Mouse (Mus musculus) CH12.LX (cell line): ENCODE measurements at regions not wholly inside any gene's neighbourhood (a gene's known extent, or its start where the extent isn't known, plus 50 kb on each side); places are given as distances from the start of the nearest gene placed in this dataset.

Experiments
- DNase-seq: peaks from one replicate; pipeline ENCODE4 v3.0.0-alpha.2; 2013; ENCODE audit errors: extremely low read depth
- H3K27ac ChIP-seq: 2 replicates; pipeline ENCODE4 v1.5.1; 2012; ENCODE audit warnings: low read depth, mild to moderate bottlenecking, control low read depth, moderate library complexity; ENCODE audit not compliant: insufficient read depth
- H3K27me3 ChIP-seq: replicated peaks from 2 replicates; pipeline ENCODE3; 2012; ENCODE audit warnings: inconsistent platforms
- H3K36me3 ChIP-seq, 2 experiments: replicated peaks in 1 of 2; 2 replicates each; pipeline versions ENCODE3 to v1.6.1; 2012; ENCODE audit warnings: inconsistent platforms in 1 of 2, low read length in 1 of 2, mild to moderate bottlenecking in 1 of 2, mixed read lengths in 1 of 2, moderate library complexity in 1 of 2; ENCODE audit not compliant: control insufficient read depth in 1 of 2, insufficient read depth in 1 of 2
- H3K4me1 ChIP-seq, 2 experiments: 2 replicates each; pipeline ENCODE4 v1.6.1; 2012; ENCODE audit warnings: inconsistent platforms in 1 of 2, moderate library complexity in 1 of 2; ENCODE audit not compliant: insufficient read depth in 2 of 2, control insufficient read depth in 1 of 2
- H3K4me2 ChIP-seq: 2 replicates; pipeline ENCODE4 v1.6.1; 2012; ENCODE audit warnings: low read depth, mild to moderate bottlenecking, control low read depth; ENCODE audit not compliant: poor library complexity, insufficient read depth, severe bottlenecking
- H3K4me3 ChIP-seq, 3 experiments: fragments of 150-350 bp in 1 of 3; sonication (generic) in 1 of 3; replicated peaks in 1 of 3; 2 replicates each; pipeline versions ENCODE3 to v1.5.1; 2011 to 2012; ENCODE audit warnings: low read depth in 2 of 3, low read length in 2 of 3, mild to moderate bottlenecking in 2 of 3, moderate library complexity in 2 of 3, control low read depth in 1 of 3, improper control_type of control experiment in 1 of 3, inconsistent platforms in 1 of 3, mixed read lengths in 1 of 3; ENCODE audit not compliant: poor library complexity in 1 of 3
- H3K79me2 ChIP-seq: replicated peaks from 2 replicates; pipeline ENCODE4 v1.6.1; 2012; ENCODE audit warnings: mild to moderate bottlenecking, moderate library complexity; ENCODE audit not compliant: control insufficient read depth, poor library complexity, insufficient read depth, severe bottlenecking; ENCODE audit errors: extremely low read depth
- H3K9ac ChIP-seq: 2 replicates; pipeline ENCODE4 v1.6.1; 2012; ENCODE audit warnings: low read depth, mild to moderate bottlenecking, control low read depth, moderate library complexity; ENCODE audit not compliant: insufficient read depth
- H3K9me3 ChIP-seq: replicated peaks from 2 replicates; pipeline ENCODE3; 2012; ENCODE audit warnings: low read length, inconsistent platforms, mixed read lengths
- BHLHE40 ChIP-seq: IDR thresholded peaks from 2 replicates; pipeline ENCODE4 v1.6.1; 2011; ENCODE audit warnings: mild to moderate bottlenecking, low read depth, low read length, improper control_type of control experiment
- CHD2 ChIP-seq: IDR thresholded peaks from 2 replicates; pipeline ENCODE4 v1.6.1; 2011; ENCODE audit warnings: low read length, improper control_type of control experiment
- ELF1 ChIP-seq: IDR thresholded peaks from 2 replicates; pipeline ENCODE4 v1.6.1; 2014; ENCODE audit warnings: low read depth, mild to moderate bottlenecking, inconsistent platforms, low read length, improper control_type of control experiment
- EP300 ChIP-seq: IDR thresholded peaks from 2 replicates; pipeline ENCODE4 v1.6.1; 2011; ENCODE audit warnings: low read length, improper control_type of control experiment
- ETS1 ChIP-seq: conservative IDR thresholded peaks from 2 replicates; pipeline ENCODE4 v1.6.1; 2012; ENCODE audit warnings: low read depth, mild to moderate bottlenecking, inconsistent platforms, low read length, improper control_type of control experiment, moderate library complexity
- GABPA ChIP-seq: IDR thresholded peaks from 2 replicates; pipeline ENCODE4 v1.6.1; 2012; ENCODE audit warnings: low read depth, low read length, improper control_type of control experiment, inconsistent platforms; ENCODE audit not compliant: insufficient replicate concordance
- HCFC1 ChIP-seq: IDR thresholded peaks from 2 replicates; pipeline ENCODE4 v1.6.1; 2012; ENCODE audit warnings: low read depth, mild to moderate bottlenecking, inconsistent platforms, low read length, improper control_type of control experiment
- IRF4 ChIP-seq: IDR thresholded peaks from 2 replicates; pipeline ENCODE4 v1.6.1; 2014; ENCODE audit warnings: low read depth, mild to moderate bottlenecking, inconsistent platforms, low read length, improper control_type of control experiment
- JUND ChIP-seq: conservative IDR thresholded peaks from 2 replicates; pipeline ENCODE4 v1.6.1; 2011; ENCODE audit warnings: low read depth, low read length, improper control_type of control experiment
- KAT2A ChIP-seq: IDR thresholded peaks from 2 replicates; pipeline ENCODE4 v1.6.1; 2012; ENCODE audit warnings: low read length, improper control_type of control experiment, inconsistent platforms; ENCODE audit not compliant: insufficient replicate concordance
- MAFK ChIP-seq: IDR thresholded peaks from 2 replicates; pipeline ENCODE4 v1.6.1; 2011; ENCODE audit warnings: low read length, improper control_type of control experiment; ENCODE audit not compliant: insufficient replicate concordance
- MXI1 ChIP-seq: IDR thresholded peaks from 2 replicates; pipeline ENCODE4 v1.6.1; 2011; ENCODE audit warnings: mild to moderate bottlenecking, low read depth, low read length, improper control_type of control experiment
- NELFE ChIP-seq: IDR thresholded peaks from 2 replicates; pipeline ENCODE4 v1.6.1; 2011; ENCODE audit warnings: low read depth, low read length, improper control_type of control experiment
- PAX5 ChIP-seq: IDR thresholded peaks from 2 replicates; pipeline ENCODE4 v1.6.1; 2012; ENCODE audit warnings: low read length, inconsistent platforms, mixed read lengths
- POLR2A ChIP-seq: IDR thresholded peaks from 2 replicates; pipeline ENCODE4 v1.6.1; 2011; ENCODE audit warnings: low read depth, mild to moderate bottlenecking, improper control_type of control experiment, low read length
- POLR2AphosphoS2 ChIP-seq: IDR thresholded peaks from 2 replicates; pipeline ENCODE4 v1.6.1; 2011; ENCODE audit warnings: low read depth, low read length, improper control_type of control experiment
- RAD21 ChIP-seq: IDR thresholded peaks from 2 replicates; pipeline ENCODE4 v1.6.1; 2011; ENCODE audit warnings: low read depth, mild to moderate bottlenecking, low read length, improper control_type of control experiment, moderate library complexity
- TBP ChIP-seq: conservative IDR thresholded peaks from 2 replicates; pipeline ENCODE4 v1.6.1; 2011; ENCODE audit warnings: low read depth, low read length, improper control_type of control experiment
- TCF12 ChIP-seq: IDR thresholded peaks from 2 replicates; pipeline ENCODE4 v1.6.1; 2014; ENCODE audit warnings: low read depth, mild to moderate bottlenecking, inconsistent platforms, low read length, improper control_type of control experiment
- USF2 ChIP-seq: conservative IDR thresholded peaks from 2 replicates; pipeline ENCODE4 v1.6.1; 2011; ENCODE audit warnings: low read depth, low read length, improper control_type of control experiment
- ZKSCAN1 ChIP-seq: IDR thresholded peaks from 2 replicates; pipeline ENCODE4 v1.6.1; 2012; ENCODE audit warnings: low read depth, inconsistent platforms, low read length, improper control_type of control experiment, borderline replicate concordance
- ZMIZ1 ChIP-seq: IDR thresholded peaks from 2 replicates; pipeline ENCODE4 v1.6.1; 2012; ENCODE audit warnings: low read depth, mild to moderate bottlenecking, inconsistent platforms, low read length, improper control_type of control experiment
- ZNF384 ChIP-seq: IDR thresholded peaks from 2 replicates; pipeline ENCODE4 v1.6.1; 2012; ENCODE audit warnings: low read depth, low read length, improper control_type of control experiment, inconsistent platforms
- dilution Hi-C: fragments of 300-500 bp; cut with MboI; formaldehyde crosslinking; loops from 2 replicates; pipeline ENCODE4 v1.14.3; 2020; ENCODE audit warnings: low sequenced_read_pairs; ENCODE audit not compliant: extremely low pct_unique_long_range_greater_than_20kb, extremely low pct_ligation_motif_present
- in situ Hi-C: fragments of 300-500 bp; cut with MboI; formaldehyde crosslinking; loops from 3 replicates; pipeline ENCODE4 v1.14.3; 2019; ENCODE audit warnings: low sequenced_read_pairs, low pct_ligation_motif_present, low pct_unique_long_range_greater_than_20kb, mixed read lengths

DNA sequence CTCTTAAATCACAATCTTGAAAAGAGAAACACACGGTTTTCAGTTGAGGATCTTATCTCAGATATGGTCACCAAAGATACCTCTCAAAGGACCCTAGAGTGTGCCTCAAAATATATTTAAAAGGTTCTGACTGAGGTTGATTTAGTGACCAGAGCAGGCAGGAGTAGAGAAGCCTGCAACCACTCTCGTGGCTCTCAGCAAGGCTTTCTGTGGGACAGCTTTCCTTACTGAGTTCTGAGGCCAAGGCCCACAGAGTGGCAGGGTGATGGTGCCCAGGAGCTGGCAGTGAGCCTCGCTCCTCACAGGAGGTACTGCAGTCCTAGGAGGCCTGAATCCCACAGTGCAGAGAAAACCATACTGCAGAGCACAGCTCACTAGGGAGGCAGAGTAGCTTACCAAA, 151.4 kb upstream of the Cypt12 start:
- in situ Hi-C loops (no loop called here), dilution Hi-C loops (no loop called here)
- no peak for DNase-seq
- H3K9ac ChIP-seq: no peak overlapping the region
- no peaks in the 10 kb centered on the region for H3K4me1 ChIP-seq
- no peaks in the 10 kb centered on the region for H3K27me3 ChIP-seq
- no peak overlapping the region for H3K4me2 ChIP-seq
- TF ChIP-seq EP300 (no peak), TBP (no peak), BHLHE40 (no peak), USF2 (no peak), POLR2A (no peak), TCF12 (no peak), JUND (no peak), PAX5 (no peak), CHD2 (no peak), KAT2A (no peak), MXI1 (no peak), MAFK (no peak)
- no peak overlapping the region for H3K4me3 ChIP-seq
- H3K9me3 ChIP-seq: peaks cover 45% of the 10 kb centered on the region
- H3K36me3 ChIP-seq: no peaks in the 10 kb centered on the region
- H3K79me2 ChIP-seq: no peaks in the 10 kb centered on the region
- no peak overlapping the region for H3K27ac ChIP-seq

DNA sequence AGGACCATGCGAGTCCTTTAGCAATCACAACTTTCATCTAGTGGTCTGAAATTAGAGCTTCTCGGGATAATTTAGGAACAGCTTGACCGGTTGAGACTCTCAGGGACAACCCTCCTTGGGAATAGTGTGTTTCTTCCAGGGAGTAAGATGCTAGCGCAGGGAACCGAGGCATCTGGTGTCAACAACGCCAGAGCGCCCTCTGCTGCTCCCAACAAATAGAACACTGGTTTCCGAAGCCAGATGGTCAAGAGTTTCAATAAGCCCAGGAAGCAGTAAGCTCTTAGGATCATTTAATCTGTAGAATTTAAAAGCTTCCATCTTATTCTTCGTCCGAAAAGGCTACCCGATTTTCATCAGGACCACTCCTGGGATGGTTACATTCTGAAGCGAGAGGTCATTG, 149.8 kb upstream of the Cypt12 start:
- peaks cover 43% of the 10 kb centered on the region for H3K9me3 ChIP-seq
- dilution Hi-C loops (no loop called here), in situ Hi-C loops (no loop called here)
- no peaks in the 10 kb centered on the region for H3K36me3 ChIP-seq
- no peaks in the 10 kb centered on the region for H3K4me1 ChIP-seq
- no peaks in the 10 kb centered on the region for H3K79me2 ChIP-seq
- H3K4me3 ChIP-seq: no peak overlapping the region
- H3K27ac ChIP-seq: no peak overlapping the region
- no peak overlapping the region for H3K9ac ChIP-seq
- DNase-seq: no peak
- H3K4me2 ChIP-seq: no peak overlapping the region
- H3K27me3 ChIP-seq: no peaks in the 10 kb centered on the region
- TF ChIP-seq GABPA (no peak), IRF4 (no peak), ELF1 (no peak), POLR2AphosphoS2 (no peak)

DNA sequence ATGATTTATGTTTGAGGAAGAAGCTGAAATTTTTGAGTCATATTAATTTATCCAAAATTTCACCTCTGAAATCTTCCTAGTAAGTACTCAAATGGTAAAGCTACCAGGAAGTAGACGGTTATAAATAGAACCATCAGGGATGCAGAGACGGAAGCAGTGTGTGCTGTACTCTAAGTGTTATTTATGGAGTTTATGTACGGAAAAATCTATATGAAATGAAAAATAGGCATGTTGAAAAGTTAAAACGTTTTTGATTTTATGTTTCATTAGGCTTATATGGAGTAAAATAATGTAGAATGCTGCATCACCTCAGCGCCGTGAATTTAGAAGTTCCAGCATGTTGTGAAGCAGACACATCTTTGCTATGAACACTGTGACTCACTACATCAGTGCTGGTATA, 149.1 kb upstream of the Cypt12 start:
- H3K4me3 ChIP-seq: no peak overlapping the region
- no peak overlapping the region for H3K27ac ChIP-seq
- H3K36me3 ChIP-seq: no peaks in the 10 kb centered on the region
- in situ Hi-C loops: no loop called here
- H3K9ac ChIP-seq: no peak overlapping the region
- no peak for DNase-seq
- H3K4me1 ChIP-seq: no peaks in the 10 kb centered on the region
- peaks cover 35% of the 10 kb centered on the region for H3K9me3 ChIP-seq
- H3K27me3 ChIP-seq: no peaks in the 10 kb centered on the region
- dilution Hi-C loops: no loop called here
- no peak overlapping the region for H3K4me2 ChIP-seq
- H3K79me2 ChIP-seq: no peaks in the 10 kb centered on the region
- TF ChIP-seq RAD21 (no peak), ETS1 (no peak), NELFE (no peak), ZNF384 (no peak), JUND (no peak), MAFK (no peak), HCFC1 (no peak), PAX5 (no peak), EP300 (no peak), ZMIZ1 (no peak), ZKSCAN1 (no peak)
